Mouse (Mus musculus) MN1 (cell line): ENCODE data around the gene Ank.

Source experiments
- DNase-seq: peaks from one replicate; pipeline ENCODE4 v3.0.0-alpha.2; 2016; ENCODE audit warnings: low spot score

The Ank gene

DNA sequence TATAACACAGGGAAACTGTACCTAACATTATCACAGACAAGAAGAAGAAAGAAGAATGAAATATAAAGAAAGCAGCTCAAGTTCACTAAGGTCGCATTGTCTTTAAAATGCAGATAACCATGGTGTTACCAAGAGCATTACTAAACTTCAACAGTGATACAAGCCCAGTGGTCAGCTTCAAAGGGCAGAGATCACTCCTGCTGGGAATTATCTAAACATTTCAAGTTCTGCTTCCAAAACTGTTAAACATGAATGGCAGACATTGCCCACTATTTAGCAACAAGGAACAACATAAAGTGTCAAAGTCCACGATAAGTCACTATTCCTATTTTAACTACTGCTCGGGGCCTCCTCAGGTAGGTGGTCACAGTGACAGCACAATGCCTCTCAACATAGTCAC, 138.1 kb downstream of the Ank start:
- DNase-seq, result no peak

DNA sequence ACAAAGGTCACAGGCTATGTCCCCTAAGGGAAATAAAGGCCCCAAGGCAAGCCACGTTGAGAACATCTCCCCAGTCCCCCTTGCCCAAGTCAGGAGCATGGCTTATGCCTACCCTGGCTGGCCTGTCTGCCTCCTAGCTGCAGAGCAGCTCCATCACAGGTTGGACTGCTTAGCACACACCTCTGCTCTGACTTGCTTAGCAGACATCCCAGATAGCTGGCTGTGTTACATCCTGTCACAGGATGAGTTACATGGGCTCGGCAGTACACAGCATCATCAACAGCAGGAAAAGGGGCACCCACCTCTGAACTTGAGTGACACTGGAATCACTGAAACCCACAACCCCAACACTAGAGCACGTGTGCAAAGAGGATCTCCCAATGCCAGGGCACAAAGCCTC, 138.8 kb downstream of the Ank start:
- no peak for DNase-seq

DNA sequence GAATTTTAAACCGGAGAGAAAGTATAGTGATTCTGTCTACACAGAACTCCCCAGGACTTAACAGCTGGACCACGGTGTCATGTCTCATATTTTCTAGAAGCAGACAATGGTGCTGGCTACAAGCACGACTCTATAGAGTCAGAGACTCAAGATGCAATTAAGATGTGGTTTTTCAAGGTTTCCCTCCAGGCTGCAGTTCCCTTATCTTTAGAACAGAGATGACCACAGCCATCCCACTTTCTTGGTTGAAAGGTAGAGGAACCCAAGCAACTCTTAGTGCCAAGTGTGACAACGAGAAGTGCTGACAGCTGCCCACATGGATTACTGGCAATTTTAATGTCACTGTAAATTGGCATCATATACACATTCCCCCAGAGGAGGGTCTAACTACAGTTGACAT, 143.1 kb downstream of the Ank start:
- no peak for DNase-seq

DNA sequence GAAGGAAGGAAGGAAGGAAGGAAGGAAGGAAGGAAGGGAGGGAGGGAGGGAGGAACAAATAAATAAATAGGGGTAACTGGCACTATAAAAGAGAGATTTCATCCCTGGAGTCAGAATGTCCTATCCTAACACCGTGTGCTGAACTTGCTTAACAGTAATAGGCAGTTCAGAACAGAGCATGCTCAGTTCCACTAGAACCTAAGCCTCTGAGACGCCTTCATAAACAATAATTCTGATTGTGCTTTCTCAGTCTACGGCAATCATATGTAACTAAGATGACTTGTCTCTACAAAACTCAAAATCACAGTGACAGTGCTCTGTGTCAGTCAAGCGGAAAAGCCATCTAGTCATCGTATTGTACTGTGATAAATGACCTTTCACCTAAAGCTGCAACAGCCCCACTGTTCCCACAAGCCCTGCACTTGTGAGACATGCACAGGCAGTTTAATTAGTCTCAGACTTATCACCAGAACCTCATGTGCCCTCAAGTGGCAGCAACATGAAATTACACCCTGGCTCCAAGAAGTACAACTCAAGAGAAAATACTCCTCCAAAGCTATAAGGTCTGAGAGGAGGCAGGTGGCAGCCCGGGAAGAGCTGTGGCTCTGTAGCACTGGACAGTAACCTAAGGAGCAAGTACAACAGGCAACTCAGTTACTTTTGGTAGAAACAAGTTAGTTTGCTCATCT, 146.2 kb downstream of the Ank start:
- peak; percentile 72 for DNase-seq

DNA sequence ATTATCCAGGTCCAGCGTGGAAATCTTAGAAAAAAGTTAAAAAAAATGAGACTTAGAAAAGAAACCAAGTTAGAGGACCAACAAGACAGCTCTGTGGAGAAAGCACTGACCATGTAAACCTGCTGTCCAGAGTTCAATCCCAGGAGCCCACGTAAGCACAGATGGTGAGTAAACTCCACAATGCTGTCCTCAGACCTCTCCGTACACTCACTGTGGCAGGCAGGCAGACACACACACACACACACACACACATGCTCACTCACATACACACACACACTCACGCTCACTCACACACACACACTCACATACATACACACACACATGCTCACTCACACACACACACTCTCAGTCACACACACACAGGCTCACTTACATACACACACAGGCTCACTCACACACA, 146.8 kb downstream of the Ank start:
- DNase-seq, result no peak

DNA sequence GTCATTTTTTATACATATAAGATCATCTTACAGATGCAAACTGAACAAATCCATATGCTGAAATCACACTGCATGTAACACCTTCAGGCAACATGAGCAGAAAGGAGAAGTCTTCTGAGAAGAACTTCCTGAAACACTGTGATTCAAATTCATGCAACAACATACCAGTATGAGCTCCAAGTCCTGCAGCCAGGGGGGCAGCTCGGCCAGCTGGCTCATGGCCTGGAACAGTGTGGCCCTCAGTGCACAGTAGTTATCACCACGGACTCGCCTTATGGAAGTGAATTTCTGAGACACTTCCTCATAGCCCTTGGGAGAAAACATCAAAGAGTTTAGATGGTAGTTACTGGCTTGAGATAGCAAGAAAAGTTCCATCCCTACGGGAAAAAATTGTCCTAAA, 149.7 kb downstream of the Ank start:
- DNase-seq, result no peak

DNA sequence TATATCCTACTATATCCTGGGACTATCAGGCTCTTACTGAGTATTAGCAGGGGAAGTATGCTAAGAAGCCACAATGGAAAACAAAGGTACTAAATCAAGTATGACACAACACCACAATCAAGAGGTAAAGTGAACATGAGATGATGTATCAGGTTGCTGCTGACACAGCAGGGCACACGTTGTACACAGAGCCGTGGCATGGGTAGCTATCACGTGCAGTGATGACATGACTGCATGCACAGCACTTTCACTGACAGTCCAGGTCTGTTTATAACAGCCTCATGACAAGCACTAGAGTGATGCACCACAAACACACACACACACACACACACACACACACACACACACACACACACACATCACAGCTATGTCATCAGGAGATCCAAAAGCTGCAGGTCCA, 150.8 kb downstream of the Ank start:
- no peak for DNase-seq

DNA sequence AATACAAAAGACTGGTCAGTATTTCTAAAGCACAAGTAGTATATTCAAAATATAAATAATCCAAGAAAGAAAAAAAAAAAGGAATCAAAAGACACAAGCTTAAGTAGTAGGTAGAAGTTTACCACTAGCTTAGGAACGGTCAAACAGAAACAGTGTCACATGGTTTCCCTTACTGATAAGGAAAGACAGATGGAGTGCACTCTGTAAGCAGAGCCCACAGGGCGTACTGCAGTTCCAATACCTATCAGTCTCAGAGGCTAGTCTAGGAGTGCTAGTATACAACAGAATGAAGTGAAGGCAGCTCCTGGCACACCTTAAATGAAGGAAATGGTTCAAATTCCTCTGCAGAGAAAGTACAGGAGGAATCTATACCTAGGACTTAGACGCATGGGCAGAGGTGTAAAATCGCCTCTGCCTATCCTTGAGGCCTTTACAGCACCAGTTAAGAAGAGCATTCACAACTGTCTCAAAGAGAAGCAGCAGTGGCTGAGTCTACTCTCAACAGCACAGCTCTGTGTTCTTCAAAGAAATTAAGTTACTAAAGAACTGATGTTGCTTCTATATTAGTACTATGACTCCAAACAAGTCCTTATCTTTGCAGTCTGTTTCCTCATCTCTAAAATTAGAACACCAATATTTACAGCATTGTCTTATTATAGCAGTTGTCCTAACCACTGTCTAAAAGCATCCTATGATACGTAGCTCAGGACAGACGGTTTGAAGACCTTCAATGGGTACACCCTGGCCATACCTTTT, 152.5 kb downstream of the Ank start:
- no peak for DNase-seq

DNA sequence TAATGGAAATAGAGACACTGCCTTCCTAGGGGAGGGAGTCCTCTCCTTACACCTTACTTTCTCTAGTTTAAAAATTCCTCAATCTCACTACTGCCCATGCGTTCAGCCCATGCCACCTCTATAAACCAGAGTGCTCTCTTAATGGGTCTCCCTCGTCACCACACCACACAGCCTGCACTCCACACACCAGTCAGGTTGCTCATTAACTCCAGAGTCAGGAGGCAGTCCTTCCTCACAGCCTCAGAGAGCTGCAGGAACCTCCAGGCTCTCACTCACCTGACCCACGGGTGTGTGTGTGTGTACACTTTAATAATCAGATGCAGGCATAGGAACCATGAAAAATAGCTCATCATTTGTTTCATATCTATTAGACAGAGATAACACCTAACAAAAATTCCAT, 153.2 kb downstream of the Ank start:
- DNase-seq, result no peak

DNA sequence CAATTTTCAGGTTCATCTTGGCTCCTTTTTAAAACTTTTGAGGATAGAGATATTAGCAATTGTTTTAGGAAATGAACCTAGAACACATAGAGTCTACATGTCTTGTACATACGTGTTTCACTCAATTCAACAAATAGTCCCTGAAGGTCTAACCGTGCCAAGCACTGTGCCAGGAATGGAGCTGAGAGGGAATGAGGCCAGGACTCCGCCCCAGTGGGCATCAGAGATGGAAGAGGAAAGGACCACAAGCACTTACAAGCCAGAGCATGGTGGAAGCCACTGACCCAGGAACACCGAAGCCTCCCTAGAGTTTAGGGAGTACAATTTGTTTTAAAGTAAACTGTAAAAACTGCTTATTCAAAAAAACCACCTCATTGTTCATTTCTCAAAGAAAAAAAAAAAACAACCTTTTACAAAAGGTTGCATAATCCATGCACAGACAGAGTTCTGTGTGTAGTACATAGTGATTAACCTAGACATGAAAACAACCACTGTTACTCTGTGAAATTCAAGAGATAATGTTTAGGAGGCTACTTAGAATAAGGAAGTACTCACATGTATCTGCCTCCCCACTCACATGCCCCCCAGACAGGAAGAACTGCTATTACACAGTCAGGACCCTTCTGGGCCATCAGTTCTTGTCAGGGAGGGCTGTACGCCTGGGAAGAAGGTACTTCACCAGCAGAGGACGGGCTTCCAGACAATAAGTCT, 154.2 kb downstream of the Ank start:
- DNase-seq, result no peak

DNA sequence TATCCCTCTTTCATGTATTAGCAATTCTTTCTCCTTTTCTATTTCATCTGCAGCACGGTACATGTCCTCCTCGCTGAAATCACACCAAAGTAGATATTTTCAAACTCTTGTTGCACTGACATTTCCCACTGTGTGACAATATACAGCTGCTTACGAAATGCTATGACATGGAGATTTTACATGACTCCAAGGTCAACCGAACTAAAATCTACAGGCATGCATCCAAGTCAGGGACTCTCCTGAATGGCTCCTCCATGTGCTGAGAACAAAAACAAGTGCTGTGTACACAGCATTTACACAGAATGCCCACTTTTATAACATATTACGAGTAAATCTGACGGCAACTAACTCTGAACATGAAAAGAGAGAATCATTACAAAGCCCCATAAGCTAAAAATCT, 156.8 kb downstream of the Ank start:
- DNase-seq, result no peak

DNA sequence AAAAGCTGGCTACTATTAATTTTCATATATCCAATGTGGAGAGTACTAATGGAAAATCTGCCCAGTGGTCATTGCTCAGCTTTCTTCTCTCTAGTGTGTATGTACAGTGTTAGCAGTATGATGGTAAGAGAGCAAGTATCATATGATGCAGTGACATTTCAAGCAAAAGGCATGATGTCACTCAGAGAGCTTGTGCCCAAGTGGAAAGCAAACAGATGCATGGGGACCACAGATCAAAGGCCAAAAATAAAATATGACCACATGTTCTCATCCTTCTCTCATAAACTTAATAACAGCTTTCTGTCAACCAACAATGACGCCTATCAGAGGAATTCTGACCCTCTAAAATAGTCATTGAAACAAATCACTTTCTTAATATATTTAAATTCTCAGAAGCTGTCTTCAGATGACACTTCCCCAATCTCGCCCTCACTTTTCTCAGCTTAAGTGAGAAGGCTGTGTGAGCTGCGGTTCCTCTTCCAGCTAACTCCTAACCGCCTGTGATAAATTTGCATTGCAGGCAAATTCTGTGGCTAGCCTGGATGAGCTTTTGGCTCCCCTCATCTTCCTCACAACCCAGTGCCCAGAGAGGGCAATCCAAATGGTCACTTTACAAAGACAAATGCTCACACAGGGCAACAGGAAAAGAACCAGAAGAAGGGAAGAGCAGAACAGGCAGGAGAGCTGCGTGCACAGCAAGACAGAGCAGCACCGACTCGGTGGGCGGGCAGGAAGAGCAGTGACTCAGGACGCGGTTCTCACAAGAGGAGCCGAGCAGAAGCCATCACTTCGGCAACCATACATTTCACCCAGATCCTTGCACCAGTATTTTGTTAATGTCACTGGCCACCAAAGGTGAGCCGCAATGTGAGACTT, 158.8 kb downstream of the Ank start:
- no peak for DNase-seq

DNA sequence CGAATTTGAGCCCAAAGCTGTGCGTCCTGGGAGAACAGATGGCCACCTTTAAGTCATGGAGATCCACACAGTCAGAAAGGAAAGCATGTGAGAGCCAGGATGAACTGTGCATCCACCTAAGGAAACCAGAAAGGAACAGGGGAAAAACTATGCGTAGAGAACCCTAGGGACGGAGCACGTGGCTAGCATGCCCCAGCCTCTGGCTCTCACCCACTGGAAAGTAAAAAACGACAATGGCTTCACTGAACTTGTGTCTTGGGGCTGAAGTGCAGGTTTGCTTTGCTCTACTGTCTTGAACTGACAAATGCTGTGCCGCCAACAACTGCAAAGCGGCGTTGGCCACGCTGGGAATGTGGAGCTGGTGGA, 159.4 kb downstream of the Ank start:
- no peak for DNase-seq

DNA sequence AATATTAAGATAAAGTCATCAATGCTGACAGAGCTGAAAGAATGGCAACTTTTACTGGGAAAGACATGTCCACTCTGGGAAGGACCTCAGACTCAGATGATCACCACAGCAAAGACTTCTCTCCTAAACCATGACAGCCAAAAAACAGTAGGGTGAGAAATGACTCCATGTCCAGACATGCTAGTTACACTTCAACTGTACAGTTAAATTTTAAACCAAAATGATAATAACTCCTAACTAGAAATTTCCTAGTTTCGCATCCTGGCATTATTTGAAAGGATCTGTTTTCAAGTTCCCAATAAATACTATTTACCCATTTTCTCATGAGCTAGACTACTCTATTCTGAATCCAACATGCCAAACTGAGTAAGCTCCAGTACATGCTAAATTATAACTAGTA, 159.8 kb downstream of the Ank start:
- DNase-seq, result no peak

DNA sequence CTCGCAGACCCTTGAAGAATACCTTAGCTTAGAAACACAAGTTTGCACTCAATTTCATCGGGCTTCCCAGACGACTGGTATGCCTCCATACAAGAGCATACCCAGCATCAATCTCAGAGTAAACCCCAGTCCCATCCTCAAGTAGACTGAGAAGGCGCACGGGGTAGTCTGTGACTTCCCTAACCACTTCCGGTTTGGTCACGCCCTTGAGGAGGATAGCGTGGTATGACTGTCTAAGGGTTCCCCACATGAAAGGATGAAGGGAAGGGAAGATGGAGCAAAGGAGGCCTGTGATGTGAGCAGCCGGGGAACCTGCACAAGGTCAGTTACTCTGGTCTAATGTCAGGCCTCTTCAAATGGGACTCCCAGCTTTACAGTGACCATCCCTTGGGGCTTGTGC, 161.3 kb downstream of the Ank start:
- no peak for DNase-seq

DNA sequence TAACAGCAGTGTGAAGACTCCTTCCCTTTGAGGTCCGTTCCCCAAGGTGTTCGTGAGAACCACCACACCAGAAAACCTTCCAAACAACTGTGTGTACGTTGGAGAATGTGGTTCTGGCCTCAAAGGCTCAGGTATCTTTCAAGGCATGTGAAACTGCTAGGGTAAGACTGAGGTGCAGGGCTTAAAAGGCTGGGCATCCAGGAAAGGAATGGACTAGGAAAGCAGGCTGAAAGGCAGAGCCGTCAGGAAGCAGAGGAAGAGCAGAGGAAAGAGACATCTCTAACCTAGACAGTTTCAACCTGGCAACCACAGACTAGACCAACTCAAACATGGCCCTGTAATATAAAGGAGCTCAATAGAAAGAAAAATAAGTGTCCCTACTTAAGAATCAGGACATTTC, 162.6 kb downstream of the Ank start:
- DNase-seq, result no peak

DNA sequence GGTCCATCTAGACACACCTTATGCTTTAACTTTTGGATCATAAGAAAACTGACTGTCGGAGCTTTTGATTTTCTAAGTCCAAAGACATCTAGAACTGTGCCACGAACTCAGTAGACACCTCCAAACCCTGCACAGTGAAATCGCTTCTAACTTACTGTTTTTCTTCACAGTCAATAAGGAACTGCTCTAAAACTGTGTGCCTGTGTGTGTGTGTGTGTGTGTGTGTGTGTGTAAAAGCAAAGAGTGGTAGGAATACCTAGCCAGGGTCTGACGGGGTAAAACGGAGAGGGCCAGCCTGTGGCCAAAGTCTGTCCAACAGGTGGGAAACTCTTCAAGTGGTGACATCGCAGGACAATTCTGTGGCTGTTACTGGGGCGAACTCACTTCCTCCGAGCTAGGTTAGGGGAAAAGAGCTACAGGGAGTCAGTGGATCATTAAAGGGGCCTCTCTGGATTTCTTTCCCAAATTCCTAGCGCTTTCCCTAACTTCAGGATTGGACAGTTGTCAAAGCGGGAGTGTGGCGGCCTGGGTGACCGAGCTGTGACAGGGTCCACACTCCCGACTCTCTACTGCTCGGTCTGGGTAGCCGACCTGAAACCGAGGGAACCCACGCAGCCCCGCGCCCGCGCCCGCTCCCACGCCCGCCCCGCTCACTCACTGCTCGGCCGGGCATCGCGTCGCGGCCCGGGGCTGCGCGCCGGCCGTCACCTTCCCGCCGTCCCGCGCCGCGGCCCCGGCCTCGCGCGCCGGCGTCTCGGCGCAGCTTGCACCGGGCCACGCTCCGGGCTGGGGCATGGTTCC, 163.5 kb downstream of the Ank start:
- no peak for DNase-seq

DNA sequence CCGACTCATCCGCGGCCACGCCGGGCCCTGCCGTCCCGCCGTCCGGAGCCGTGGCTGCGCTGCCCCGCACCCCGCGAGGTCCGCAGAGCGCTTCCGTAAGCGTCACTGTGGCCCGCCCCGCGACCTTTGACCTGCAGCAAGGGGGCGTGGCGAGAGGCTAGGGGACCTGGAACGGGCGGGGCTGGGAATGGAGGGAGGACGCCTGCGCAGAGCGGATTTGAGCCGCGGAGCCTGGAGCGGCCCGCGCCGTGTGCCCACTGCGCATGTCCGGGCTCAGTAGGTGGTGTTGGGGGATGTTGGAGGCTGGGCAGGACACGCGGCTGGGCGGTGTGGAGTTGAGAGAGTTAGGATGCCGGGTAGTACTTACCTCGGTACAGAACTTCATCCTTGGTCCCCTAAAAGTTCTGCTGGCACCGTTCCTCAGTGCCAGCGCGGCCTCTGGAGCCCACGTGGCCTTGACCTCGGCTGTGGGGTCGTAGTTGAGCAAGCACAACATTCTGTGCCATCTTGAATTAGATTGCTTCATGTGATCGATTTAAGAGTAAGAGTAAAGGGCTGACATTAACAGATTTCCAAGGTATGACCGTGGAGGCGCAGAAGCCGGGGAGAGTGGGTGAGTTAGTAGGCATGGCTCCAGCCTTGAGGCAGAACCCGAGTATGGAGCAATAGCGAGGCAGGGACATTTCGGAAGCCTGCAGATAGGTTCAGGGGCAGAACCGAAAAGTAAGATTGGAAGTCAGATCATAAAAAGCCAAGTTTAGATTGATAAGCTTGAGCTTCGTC, 164.3 kb downstream of the Ank start, which contains the start of gene Otulin:
Gene Otulin, minus strand, starts transcription at position 93 of the 783 bp plus-strand sequence.
- DNase-seq, result peak; percentile 96

DNA sequence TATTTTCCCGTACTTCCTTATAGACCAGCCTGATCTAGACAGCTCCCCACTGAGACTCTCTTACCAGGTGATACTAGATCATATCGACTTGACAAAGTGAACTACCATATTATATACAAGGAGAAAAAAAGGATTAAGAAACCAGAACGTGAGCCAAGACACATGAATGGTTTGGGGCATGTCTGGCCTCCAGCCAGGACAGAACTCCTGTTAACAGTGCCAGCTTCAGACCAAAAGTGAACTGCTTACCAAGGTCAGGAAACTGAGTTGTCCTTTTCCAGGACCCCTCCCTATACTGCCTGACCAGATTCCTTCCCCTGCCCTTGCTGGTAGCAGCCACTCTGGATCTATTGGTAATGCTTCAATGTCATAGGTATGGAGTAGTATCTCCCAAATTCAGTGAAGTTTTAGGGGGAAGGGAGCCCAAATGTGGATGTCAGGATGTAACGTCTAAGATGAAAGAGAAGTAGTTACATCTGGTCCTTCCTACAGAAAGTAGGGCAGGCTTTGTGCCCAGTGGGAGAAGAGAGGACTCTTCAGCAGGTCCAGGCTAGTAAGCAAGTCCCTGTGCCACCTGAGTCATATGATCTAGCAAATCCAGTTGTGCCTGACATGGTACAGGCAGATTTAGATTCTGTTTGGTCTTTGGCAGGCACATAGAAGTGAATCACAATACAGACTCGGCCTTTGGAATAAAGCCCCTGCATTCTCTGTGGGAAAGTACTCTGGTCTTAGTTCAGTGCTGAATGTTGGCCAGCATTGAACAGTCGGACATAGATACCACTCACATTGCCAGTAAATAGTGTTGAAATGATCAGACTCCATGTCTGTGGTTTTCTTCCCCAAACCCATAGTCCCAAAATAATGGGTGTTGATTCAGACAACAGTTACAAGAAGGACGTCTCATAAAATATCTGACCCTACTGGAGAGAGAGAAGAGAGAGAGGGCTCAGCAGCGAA, 167.7 kb downstream of the Ank start:
- no peak for DNase-seq
